Mouse (Mus musculus): ENCODE data around the gene Slc6a18.

Gene Slc6a18

GRCm38 (mm10) chr13:73685502-73685901 is 7.7 kb upstream of the Slc6a18 start:
- no peak for DNase-seq (ENCODE audit: low spot score)

GRCm38 (mm10) chr13:73684412-73684811 is 6.6 kb upstream of the Slc6a18 start:
- no peak for DNase-seq (ENCODE audit: low spot score)

DNA sequence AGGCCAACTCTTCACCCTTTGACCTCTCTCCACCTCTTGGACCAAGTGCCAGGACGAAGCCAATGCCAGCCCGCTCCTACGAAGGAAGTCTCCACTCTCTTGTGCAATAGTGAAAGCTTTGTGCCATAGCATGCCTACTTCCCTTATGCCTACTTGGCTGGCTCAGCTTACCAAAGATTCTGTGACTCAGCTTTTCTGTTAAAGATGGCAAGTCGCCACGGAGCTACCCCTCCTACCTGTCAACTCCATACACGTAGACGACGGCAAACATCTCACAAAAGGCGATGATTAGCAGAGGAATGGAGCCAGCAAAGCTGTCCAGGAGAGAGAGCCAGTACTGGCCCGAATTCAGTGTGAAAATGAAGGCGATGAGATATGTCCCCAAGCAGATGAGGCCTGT is 5.9 kb upstream of the Slc6a18 start:
- DNase-seq (ENCODE audit: low spot score), result no peak

DNA sequence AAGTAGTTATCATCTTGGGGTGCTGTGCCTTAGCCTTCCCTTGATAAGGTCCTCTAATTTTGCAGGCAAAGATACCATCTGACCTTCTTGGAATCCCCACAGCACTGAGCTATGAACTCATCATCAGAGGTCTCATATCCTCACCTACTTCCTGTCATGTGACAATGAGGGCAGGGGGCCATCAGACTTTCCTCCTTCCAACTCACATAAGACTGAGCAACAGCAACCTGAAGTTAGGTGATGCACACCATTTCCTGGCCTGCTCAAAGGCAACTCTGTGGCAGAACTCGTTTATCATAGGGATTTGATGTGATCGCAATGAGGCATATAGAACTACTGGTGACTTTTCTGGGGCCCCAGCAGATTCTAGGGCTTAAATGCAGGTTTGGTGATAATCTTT is 4.4 kb upstream of the Slc6a18 start:
- no peak for DNase-seq (ENCODE audit: low spot score)

DNA sequence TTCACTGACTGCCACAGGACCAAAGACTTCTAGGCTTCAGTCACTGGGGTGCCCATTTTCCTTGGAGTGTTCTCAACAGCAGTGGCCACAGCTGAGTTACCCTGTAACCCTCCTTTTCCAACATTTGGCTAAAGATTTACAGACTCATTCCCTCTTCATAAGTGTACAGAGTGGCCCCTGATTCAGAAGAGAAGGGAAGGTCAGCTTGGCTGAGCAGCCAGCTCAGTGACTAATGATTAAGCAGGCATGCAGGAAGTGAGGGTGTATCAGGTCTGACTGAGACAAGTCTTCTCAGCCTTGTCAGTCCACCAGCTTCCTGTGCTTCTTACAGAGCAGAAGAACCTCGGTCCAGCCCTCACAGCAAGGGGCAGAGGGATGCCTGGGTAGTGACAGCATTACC is 2.6 kb upstream of the Slc6a18 start:
- DNase-seq (ENCODE audit: low spot score), result peak; percentile 76

GRCm38 (mm10) chr13:73679311-73679710 is 1.5 kb upstream of the Slc6a18 start:
- no peak for DNase-seq (ENCODE audit: low spot score)

DNA sequence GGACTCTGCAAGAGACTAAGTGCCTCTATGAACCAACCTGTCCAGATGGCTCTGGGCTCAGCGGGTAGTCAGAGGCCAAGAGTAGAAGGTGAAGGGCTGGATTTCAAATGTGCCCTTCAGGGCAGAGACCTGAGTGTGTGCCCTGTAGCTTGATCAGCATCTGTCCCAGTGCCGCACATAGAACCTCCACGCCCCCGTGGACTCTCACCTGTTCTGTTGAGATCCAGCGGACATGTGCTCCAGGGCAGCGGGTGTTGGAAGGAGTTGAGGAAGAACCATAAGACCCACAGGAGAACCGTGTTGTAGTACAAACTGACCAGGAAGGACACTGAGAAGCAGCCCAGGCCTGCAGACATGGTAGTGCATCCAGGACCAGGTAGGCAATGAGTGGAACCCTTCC is 2.7 kb downstream of the Slc6a18 start:
- no peak for DNase-seq (ENCODE audit: low spot score)

GRCm38 (mm10) chr13:73660163-73660695 is 17.6 kb downstream of the Slc6a18 start:
- peak; percentile 51 for DNase-seq (ENCODE audit: low spot score)

GRCm38 (mm10) chr13:73658953-73659352 is 18.9 kb downstream of the Slc6a18 start:
- no peak for DNase-seq (ENCODE audit: low spot score)

DNA sequence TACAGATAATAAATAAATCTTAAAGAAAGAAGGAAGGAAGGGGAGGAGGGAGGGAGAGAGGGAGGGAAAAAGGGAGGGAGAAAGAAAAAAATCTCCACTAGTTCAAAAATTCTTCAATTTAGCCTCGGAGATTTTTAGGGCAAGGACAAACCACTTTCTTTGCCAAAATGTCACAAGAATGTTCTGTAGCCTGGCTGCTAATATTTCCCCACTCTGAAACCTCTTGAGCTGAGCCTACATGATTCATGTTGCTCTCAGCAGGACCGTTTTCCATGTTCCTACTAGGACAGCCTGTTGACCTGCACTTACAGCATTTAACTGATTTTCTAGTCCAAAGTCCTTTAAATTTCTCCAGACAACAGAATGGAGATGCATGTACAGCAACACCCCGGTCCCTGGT is 22.8 kb downstream of the Slc6a18 start:
- DNase-seq (ENCODE audit: low spot score), result no peak

DNA sequence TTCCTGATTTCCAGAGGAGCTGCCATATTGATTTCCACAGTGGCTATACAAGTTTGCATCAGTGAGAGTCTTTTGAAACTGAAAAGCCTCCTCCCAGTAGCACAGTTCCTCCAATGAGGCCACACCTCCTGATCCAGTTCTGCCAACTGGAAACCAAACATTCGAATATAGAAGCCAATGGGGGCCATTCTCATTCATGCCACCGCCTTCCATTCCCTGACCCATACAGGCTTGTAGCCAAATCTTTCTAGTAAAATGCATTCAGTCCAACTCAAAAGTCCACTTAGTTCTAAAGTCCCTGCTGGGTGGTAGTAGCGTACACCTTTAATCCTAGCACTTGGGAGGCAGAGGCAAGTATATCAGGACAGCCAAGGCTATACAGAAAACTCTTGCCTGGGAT is 24.6 kb downstream of the Slc6a18 start:
- DNase-seq (ENCODE audit: low spot score), result no peak

GRCm38 (mm10) chr13:73646397-73647087 is 31.3 kb downstream of the Slc6a18 start:
- peak; percentile 66 for DNase-seq (ENCODE audit: low spot score)

DNA sequence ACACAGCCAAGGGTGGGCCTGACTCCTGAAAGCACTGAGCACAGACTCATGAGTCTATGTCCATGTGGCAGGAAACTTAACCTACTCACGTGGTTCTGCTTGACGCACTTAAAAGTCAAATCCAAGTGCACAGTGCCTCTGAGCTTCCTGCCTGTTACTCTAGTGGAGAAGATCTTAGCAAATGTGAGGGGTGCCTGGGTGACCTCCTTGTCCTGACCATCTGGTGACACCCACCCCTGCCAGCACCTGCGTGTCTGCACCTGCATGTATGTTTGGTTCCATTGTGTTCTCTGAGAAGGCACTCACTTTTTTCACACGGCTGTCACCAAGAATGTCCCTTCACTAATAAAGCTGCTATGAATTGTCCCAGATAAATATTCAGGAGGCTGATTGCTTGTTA is 36.5 kb downstream of the Slc6a18 start:
- no peak for DNase-seq (ENCODE audit: low spot score)

DNA sequence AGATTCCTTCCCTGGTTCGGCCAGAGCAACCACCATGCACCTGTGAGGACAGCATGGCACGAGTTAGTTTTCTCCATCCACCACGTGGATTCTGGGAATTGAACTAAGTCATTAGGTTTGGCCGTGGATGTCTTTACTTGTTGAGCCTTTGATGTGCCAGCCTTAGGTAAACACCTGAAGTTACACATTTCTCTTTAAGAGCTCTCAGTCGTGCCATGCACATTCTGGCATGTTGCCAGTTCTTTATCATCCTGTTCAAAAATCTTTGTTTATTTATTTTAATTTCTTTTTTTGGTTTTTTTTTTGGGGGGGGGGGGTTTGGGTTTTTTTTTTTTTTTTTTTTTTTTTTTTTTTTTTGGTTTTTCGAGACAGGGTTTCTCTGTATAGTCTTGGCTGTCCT is 40.0 kb downstream of the Slc6a18 start:
- no peak for DNase-seq (ENCODE audit: low spot score)

DNA sequence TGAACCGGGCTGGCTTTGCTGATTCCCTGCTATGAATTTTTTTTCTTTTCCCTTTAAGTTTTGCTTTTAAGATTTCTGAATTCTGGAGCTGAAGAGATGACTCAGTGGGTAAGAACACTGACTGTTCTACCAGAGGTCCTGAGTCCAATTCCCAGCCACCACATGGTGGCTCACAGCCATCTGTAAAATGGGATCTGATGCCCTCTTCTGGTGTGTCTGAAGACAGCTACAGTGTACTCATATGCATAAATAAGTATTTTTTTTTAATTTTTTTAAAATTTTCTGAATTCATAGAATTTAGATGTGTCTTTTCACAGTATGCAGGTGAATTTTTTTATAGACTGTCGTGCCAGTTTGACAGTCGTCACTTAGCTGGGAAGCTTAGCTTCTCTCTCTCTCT is 46.0 kb downstream of the Slc6a18 start:
- no peak for DNase-seq (ENCODE audit: low spot score)

GRCm38 (mm10) chr13:73628586-73629113 is 49.2 kb downstream of the Slc6a18 start:
- no peak for DNase-seq (ENCODE audit: low spot score)

GRCm38 (mm10) chr13:73626745-73627549 is 50.9 kb downstream of the Slc6a18 start, which contains the start of gene Tert:
Gene Tert, plus strand, starts transcription at chr13:73626911.
- DNase-seq (ENCODE audit: low spot score), result peak; percentile 68

GRCm38 (mm10) chr13:73626410-73626744 is 51.4 kb downstream of the Slc6a18 start:
- DNase-seq (ENCODE audit: low spot score), result no peak

DNA sequence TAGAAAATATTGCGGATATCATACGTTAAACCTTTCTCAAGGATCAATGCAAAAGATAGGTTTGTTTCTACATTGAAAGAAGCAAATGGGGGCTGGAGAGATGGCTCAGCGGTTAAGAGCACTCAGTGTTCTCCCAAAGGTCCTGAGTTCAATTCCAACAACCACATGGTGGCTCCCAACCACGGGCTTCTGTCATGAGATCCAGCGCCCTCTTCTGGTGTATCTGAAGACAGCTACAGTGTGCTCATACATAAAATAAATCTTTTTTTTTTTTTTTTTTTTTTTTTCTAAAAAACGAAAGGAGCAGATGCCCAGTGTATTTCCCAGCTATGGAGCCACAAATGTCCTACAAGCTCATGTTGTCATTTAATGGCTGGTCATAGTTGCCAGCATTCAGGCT is 57.2 kb downstream of the Slc6a18 start:
- no peak for DNase-seq (ENCODE audit: low spot score)

- DNase-seq (ENCODE audit: low spot score), result no peak
Measured at GRCm38 (mm10) chr13:73618406-73618805, 59.4 kb downstream of the Slc6a18 start.

All from yolk sac, embryonic 10.5 days (tissue).